Mouse (Mus musculus): ENCODE results near the gene Cux1. TPM values are rescaled to one million over a fixed set of nuclear protein-coding genes. Genes with fewer than 3 reads are reported as not detected.
A peak's percentile ranks its signal among the peaks of the same experiment; 100 is the strongest.

The Cux1 gene
- polyA plus RNA-seq, 1 experiment from 2014 or later = 126 TPM

DNA sequence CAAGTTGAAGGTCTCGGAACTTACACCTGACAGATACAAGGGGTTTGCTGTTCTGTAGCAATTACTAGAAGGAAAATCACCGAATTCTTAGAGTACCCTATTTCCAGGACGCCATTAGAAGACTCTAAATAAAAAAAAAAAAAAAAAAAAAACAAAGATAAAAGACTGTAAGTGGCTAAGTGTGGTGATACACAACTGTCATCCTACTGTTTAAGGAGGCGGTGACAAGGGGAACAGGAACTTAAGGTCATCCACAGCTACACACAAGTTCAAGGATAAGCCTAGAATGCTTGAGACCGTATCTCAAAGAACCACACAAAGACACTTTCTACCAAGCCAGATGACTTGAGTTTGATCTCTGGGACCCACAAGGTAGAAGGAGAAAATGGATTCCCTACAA lies 56.7 kb downstream of the Cux1 start:
- DNase-seq (ENCODE audit: low spot score) = no peak

DNA sequence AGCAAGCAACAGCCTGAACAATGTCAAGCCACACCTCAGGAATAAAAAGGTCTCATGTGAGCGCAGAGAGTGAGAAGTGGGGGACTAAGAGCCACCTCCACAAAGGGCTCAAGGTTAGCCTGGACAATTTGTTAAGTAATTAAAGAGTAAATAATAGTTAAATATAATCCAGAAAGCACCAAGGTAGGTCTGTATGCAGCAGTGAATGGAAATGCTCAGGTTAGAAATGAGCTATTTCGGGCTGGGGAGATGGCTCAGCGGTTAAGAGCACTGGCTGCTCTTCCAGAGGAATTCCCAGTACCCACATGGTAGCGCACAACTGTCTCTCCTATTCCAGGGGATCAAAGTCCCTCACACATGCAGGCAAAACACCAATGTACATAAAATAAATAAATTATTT lies 59.7 kb downstream of the Cux1 start:
- DNase-seq (ENCODE audit: low spot score) = no peak

DNA sequence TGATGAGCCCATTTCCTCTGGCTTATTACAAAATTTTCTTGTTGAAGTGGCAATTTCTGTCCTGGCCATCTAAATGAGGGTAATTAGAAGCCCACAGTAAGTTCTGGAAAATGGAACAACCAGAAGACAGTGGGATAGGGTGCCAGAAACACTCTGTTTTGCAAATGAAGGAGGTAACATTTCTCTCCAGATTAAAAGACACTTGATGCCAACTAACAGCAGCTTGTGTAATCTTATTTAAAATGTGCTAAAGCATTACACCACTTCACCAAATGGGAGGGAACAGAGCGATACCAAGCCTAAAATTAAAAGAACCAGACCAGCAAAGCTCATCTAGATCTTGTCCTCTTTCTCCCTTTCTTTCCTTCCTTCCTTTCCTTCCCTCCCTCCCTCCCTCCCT lies 61.0 kb downstream of the Cux1 start:
- no peak for DNase-seq (ENCODE audit: low spot score)

GRCm38 (mm10) chr5:136502491-136503086 lies 64.7 kb downstream of the Cux1 start:
- DNase-seq (ENCODE audit: low spot score) = no peak

DNA sequence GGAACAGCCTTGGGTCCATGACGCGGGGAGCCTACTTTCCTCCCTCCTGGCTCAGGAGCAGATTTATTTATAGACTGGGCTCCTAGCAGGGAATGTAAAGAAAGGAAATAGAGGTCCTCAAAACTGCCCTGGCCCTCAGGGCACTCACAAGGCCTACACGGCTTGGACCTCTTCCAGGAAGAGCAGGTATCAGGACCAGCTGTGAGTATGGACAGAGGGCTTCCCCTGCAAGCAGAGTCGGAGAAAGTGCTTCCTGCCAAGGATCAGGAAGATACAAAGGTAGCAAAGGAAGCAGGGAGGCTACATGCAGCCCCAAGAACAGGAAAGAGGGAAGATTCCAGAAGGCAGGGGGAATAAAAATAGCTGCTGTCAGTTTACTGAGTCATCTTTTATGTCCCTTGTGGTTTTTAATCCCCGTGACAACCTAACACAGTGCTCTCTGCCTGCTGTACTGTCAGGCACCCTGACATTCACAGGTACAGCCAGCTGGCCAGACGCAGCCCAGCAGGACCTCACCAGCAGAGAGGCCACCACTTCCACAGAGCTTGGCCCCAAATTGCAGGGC lies 66.9 kb downstream of the Cux1 start:
- DNase-seq (ENCODE audit: low spot score) = peak; percentile 34

DNA sequence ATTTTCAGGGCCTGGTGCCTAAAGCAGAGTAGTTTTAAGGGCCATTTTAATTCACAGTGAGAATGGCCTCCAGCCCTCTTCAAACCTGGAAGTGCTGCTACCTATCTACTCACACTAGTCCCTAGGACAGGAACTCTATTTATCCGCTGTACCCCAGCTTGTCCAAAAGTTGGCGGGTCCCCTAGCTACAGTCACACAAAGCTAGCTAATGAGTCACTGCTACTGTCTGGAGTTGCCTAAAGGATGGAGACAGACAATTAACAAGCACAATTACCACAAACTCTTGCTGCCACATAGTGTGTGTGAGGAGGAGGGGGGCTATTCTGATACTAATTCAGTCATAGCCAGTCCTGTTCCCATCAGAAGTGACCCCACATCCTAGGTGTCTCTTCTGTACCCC lies 68.0 kb downstream of the Cux1 start:
- DNase-seq (ENCODE audit: low spot score) = no peak

DNA sequence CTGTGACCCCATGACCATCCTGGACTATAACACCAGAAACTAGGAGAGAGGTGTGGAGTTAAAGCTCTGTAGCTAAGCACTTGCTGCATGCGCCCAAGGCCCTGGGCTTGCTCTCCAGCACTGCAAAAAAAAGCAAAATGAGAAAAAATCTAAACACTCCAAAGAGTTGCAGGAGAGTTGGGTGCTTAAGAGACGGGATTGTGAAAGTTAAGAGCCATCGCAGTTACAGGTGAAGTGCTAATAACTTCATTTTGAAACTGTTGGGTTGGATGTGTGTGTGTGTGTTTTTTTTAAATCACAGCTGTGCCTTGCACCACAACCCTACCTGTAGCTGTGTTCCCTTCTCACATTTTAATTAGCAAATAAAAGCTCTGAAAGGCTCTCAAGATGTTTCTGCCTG lies 68.5 kb downstream of the Cux1 start:
- DNase-seq (ENCODE audit: low spot score) = no peak

GRCm38 (mm10) chr5:136497301-136497700 lies 70.0 kb downstream of the Cux1 start:
- no peak for DNase-seq (ENCODE audit: low spot score)

GRCm38 (mm10) chr5:136495581-136495980 lies 71.7 kb downstream of the Cux1 start:
- DNase-seq (ENCODE audit: low spot score) = no peak

DNA sequence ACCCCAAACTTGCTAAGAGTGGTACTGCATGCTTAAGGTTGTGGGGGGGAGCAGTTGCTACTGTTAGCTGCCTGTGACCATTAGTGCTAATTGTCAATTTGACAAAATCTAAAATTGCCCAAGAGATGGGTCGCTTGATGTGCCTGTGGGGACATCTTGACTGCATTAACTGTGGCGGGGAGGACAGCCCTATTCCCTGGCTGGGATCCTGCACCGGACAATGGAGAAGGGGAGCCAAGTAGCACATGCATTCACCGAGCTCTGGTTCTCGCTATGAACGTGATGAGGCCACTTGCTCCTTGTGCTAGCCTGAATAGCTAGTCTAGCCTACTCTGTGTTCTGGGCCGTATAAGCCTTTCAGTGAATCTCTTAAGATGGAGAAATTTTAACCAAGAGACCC lies 72.4 kb downstream of the Cux1 start:
- no peak for DNase-seq (ENCODE audit: low spot score)

GRCm38 (mm10) chr5:136494288-136494687 lies 73.0 kb downstream of the Cux1 start:
- DNase-seq (ENCODE audit: low spot score) = no peak

DNA sequence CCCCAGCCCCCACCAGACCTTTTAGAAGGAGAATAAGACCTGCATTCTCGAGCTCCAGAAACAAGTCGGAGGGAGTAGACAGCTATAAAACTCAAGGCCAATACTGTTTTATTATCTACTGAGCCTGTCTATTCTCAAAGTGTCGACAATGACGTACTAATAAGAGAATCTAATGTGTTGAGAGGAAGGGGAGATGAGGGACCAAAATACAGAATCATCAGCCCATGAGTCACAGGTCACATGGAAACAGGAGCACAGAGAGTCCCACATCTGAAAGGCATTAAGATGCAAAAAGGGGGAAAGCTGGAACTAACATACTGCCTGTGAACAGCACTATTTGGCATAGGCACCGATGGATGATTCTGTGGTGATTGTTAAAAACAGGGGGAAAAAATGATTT lies 77.8 kb downstream of the Cux1 start:
- no peak for DNase-seq (ENCODE audit: low spot score)

DNA sequence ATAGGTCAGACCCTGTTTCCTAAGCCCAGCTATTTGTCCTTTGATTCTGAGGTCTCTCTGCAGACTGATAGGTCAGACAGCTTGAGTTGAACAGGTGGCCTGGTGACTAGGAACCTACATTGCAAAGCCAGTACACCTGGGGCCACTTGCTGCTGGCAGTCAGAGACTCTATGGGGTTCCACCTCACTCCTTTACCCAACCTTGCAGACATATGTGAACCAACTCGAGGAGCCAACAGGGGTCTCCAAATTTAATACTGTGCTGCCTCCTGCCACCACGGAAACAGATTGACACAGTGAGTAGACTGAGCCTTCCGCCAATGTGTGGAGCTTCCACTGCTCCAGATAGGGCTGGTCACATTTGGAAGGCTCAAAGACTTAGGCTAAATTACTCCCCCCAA lies 78.6 kb downstream of the Cux1 start:
- peak; percentile 28 for DNase-seq (ENCODE audit: low spot score)

- no peak for DNase-seq (ENCODE audit: low spot score)
Measured at GRCm38 (mm10) chr5:136488223-136488622, 79.1 kb downstream of the Cux1 start.

DNA sequence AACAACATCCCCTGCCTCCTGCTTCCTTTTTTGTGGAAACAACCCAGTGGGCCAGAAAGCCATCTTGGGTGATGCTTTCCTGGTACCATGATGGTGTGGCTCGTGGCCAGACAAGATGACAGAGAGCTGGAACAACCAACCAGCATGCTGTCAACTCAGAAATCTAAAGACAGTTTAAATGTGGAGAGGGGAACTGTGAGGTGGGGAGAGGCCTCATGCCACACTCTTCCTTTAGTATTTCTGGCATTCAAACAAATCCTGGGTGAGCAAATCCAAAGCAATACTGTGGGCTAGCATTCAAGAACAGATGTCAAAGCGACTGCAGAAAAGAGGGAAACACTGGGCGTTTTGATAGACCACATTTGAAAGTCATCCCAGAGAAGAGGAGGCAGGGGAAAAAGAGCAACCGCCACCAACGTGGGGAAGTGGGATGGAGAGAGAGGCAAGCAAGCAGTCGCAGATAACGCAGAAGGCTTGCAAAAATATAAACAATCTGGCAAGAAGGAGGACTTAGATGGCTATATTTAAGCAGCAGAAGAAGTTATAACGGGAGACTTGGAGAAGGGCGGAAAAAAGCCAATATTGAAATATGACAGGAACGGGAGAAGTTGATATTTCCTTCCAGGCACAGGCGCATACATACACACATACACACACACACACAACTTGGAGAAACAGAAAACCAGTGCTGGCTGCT lies 79.7 kb downstream of the Cux1 start:
- no peak for DNase-seq (ENCODE audit: low spot score)

GRCm38 (mm10) chr5:136486401-136486800 lies 80.9 kb downstream of the Cux1 start:
- DNase-seq (ENCODE audit: low spot score) = no peak

- no peak for DNase-seq (ENCODE audit: low spot score)
Measured at GRCm38 (mm10) chr5:136485397-136485796, 81.9 kb downstream of the Cux1 start.

DNA sequence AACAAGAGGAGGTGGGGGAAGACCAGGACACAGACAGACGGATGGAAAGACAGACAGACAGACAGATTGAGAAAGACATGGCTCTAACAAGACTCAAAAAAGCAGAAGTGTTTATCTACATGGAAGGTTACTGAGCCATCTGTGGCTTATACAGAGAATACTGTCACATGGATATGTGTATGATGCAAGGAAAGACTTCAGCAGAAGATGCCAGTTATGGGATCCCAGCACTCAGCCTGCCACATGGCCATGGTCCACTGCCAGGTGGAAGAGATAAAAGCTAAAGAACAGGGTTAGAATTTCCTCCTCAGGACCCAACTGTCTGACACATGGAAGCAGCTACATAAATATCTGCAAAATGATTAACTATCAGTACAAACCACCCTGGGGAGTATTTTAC lies 84.9 kb downstream of the Cux1 start:
- no peak for DNase-seq (ENCODE audit: low spot score)

GRCm38 (mm10) chr5:136480541-136480940 lies 86.7 kb downstream of the Cux1 start:
- no peak for DNase-seq (ENCODE audit: low spot score)

GRCm38 (mm10) chr5:136479801-136480200 lies 87.5 kb downstream of the Cux1 start:
- DNase-seq (ENCODE audit: low spot score) = no peak

GRCm38 (mm10) chr5:136479024-136479763 lies 88.1 kb downstream of the Cux1 start:
- DNase-seq (ENCODE audit: low spot score) = no peak

DNA sequence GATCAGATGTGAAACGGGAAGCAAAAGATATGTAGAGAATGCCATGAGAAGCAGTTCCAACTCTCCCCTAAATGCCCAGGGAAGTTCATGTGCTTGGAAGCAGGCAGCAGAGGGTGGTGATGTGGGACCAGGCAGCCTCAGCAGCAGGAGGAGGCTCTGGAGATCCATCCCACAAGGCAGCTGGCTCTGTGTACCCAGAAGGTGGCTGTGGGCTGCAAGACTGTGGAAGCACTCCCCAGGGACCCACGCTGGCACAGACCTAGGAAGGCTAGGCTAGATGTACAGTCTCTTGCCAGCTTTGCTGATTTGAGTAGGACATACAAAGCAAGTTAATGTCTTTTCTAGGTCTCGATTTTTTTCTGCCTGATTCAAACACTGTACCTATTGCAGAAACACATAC lies 91.0 kb downstream of the Cux1 start:
- no peak for DNase-seq (ENCODE audit: low spot score)
